Mouse (Mus musculus) c-Kit-negative CD71-positive TER-119-positive erythroid progenitor cells, embryonic 14.5 days (primary cell): ENCODE measurements around the gene Gm49354.
"Not testable (repeated sequence)": the region's sequence is repeated elsewhere in the genome, so short reads cannot be mapped to it uniquely, and the experiment has no call there.

Experiments used
- DNase-seq: peaks from one replicate; pipeline ENCODE4 v3.0.0-alpha.2; 2013; ENCODE audit warnings: low read depth, low spot score

The Gm49354 gene

GRCm38 (mm10) chr13:59768531-59768930, 13.5 kb downstream of the Gm49354 start:
- peak; percentile 46 for DNase-seq

GRCm38 (mm10) chr13:59766786-59767515, 15.1 kb downstream of the Gm49354 start:
- no peak for DNase-seq

GRCm38 (mm10) chr13:59762791-59763190, 19.3 kb downstream of the Gm49354 start:
- peak; percentile 34 for DNase-seq

GRCm38 (mm10) chr13:59756906-59757305, 25.1 kb downstream of the Gm49354 start:
- DNase-seq: no peak

GRCm38 (mm10) chr13:59750310-59750709, 31.7 kb downstream of the Gm49354 start:
- DNase-seq: no peak

- no peak for DNase-seq
Measured at GRCm38 (mm10) chr13:59746711-59747110, 35.3 kb downstream of the Gm49354 start, which contains the start of gene 1700014D04Rik. 1700014D04Rik (minus strand) TSS chr13:59746752.

GRCm38 (mm10) chr13:59746164-59746563, 35.9 kb downstream of the Gm49354 start:
- DNase-seq: no peak

- no peak for DNase-seq
Measured at GRCm38 (mm10) chr13:59745462-59745861, 36.6 kb downstream of the Gm49354 start.

- DNase-seq: no peak
Measured at GRCm38 (mm10) chr13:59741697-59742096, 40.3 kb downstream of the Gm49354 start.

- no peak for DNase-seq
Measured at GRCm38 (mm10) chr13:59741096-59741495, 40.9 kb downstream of the Gm49354 start.

- peak; percentile 65 for DNase-seq
Measured at GRCm38 (mm10) chr13:59739397-59739796, 42.6 kb downstream of the Gm49354 start.

GRCm38 (mm10) chr13:59738455-59738854, 43.6 kb downstream of the Gm49354 start:
- DNase-seq: peak; percentile 75

GRCm38 (mm10) chr13:59735190-59735589, 46.9 kb downstream of the Gm49354 start:
- DNase-seq: no peak

GRCm38 (mm10) chr13:59734347-59734746, 47.7 kb downstream of the Gm49354 start:
- DNase-seq: not testable (repeated sequence)

- no peak for DNase-seq
Measured at GRCm38 (mm10) chr13:59733936-59734335, 48.1 kb downstream of the Gm49354 start.

GRCm38 (mm10) chr13:59731652-59732051, 50.4 kb downstream of the Gm49354 start, which contains the start of gene Spata31d1d:
Spata31d1d (minus strand) TSS chr13:59731752.
- no peak for DNase-seq

GRCm38 (mm10) chr13:59728378-59729093, 53.5 kb downstream of the Gm49354 start:
- DNase-seq: peak; percentile 68

- DNase-seq: no peak
Measured at GRCm38 (mm10) chr13:59726139-59726867, 55.7 kb downstream of the Gm49354 start.

GRCm38 (mm10) chr13:59722089-59722488, 60.0 kb downstream of the Gm49354 start:
- not testable (repeated sequence) for DNase-seq

GRCm38 (mm10) chr13:59719475-59719874, 62.6 kb downstream of the Gm49354 start:
- no peak for DNase-seq

GRCm38 (mm10) chr13:59718857-59719440, 63.1 kb downstream of the Gm49354 start:
- not testable (repeated sequence) for DNase-seq

- DNase-seq: no peak
Measured at GRCm38 (mm10) chr13:59713710-59714109, 68.3 kb downstream of the Gm49354 start.
